8 mouse cellular contexts compared by ENCODE assay signal in the genomic region with DNA sequence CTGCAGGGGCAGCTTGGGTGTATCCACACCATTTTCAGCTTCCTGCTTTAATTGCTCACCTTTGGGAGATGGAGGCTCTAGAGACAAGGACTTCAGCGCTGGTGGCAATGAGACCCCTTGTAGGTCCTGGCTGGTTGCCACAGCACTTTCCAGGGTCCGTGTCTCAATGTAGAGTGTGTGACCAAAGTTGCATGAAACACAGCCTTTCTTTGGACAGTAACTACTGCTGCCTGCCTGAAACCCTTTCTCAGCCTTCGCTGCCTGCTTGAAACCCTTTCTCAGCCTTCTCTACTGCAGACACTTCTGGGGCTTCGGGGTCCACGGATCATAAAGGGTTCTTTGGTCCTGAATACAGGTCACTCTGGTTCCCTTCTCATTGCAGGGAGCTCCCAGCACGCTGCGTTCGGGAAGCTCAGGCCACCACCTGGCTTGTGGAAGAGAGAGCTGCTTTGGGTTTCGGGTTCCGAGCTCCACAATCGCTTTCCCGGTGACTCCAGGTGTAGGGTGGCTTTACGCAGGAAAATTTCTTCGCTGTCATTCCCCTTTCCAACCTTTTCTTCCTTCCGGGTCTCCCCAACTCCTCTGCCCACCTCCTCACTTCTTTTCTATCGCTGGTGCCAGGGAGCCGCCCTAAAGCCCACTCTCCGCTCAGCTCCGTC. TPM values are rescaled to one million over a fixed set of nuclear protein-coding genes. Genes with fewer than 3 reads are reported as not detected.
DNase-seq lines count a peak whose midpoint lies in the region; ATAC-seq lines count a peak whose summit lies in the region.

No protein-coding gene starts in this region.

- H3K36me3 ChIP-seq in embryonic facial prominence, embryonic 12.5 days, result no peaks in the 10 kb centered on the region
- H3K36me3 ChIP-seq in hindbrain, embryonic 16.5 days (ENCODE audit: control insufficient read depth, insufficient read depth, low read length), result no peaks in the 10 kb centered on the region

- H3K4me2 ChIP-seq in embryonic facial prominence, embryonic 12.5 days (replicated peaks), result peak overlapping the region; percentile 84
- peak overlapping the region; percentile 86 for H3K4me2 ChIP-seq in hindbrain, embryonic 16.5 days (ENCODE audit: low read length)

- H3K9me3 ChIP-seq in embryonic facial prominence, embryonic 12.5 days, result no peaks in the 10 kb centered on the region
- no peaks in the 10 kb centered on the region for H3K9me3 ChIP-seq in hindbrain, embryonic 16.5 days (ENCODE audit: control insufficient read depth, low read length)

- WGBS in embryonic facial prominence, embryonic 12.5 days, result under 1% methylated on average over 19 of the region's 19 CpGs
- 1% methylated on average over 19 of the region's 19 CpGs for whole genome bisulfite sequencing in hindbrain, embryonic 16.5 days

- peaks cover 9% of the 10 kb centered on the region for H3K4me1 ChIP-seq in embryonic facial prominence, embryonic 12.5 days
- peaks cover 14% of the 10 kb centered on the region for H3K4me1 ChIP-seq in hindbrain, embryonic 16.5 days (ENCODE audit: control insufficient read depth, insufficient read depth, low read depth, low read length)

- ATAC-seq in embryonic facial prominence, embryonic 12.5 days (ENCODE audit: insufficient number of reproducible peaks, insufficient read depth, low FRiP score, low TSS enrichment), result peak; percentile 16; the same call in 1 of the 2 replicates
- peak; percentile 53 for ATAC-seq in hindbrain, embryonic 16.5 days

- DNase-seq in cerebellum, adult 11-12 months, result peak; percentile 51
- no peak for DNase-seq in cerebellum, adult 8-10 months
- DNase-seq in ovary, postnatal 10 days (ENCODE audit: low spot score), result peak; percentile 13
- no peak for DNase-seq in ovary, postnatal 36 days (ENCODE audit: low spot score)
- DNase-seq in lung, postnatal 25 days (ENCODE audit: low spot score), result peak; percentile 2
- DNase-seq in adrenal gland, postnatal 10 days, result no peak

- peak overlapping the region; percentile 100 for H3K4me3 ChIP-seq in embryonic facial prominence, embryonic 12.5 days
- H3K4me3 ChIP-seq in hindbrain, embryonic 16.5 days (ENCODE audit: low read length), result peak overlapping the region; percentile 88

- H3K27ac ChIP-seq in embryonic facial prominence, embryonic 12.5 days, result peak overlapping the region; percentile 92; the same call in 1 of the 2 replicates
- H3K27ac ChIP-seq in hindbrain, embryonic 16.5 days (ENCODE audit: low read depth, low read length), result peak overlapping the region; percentile 91

- H3K9ac ChIP-seq in embryonic facial prominence, embryonic 12.5 days, result peak overlapping the region; percentile 97
- peak overlapping the region; percentile 68 for H3K9ac ChIP-seq in hindbrain, embryonic 16.5 days (ENCODE audit: low read depth, low read length)

- no peaks in the 10 kb centered on the region for H3K27me3 ChIP-seq in embryonic facial prominence, embryonic 12.5 days
- H3K27me3 ChIP-seq in hindbrain, embryonic 16.5 days (replicated peaks; ENCODE audit: control insufficient read depth, insufficient read depth, low read length), result no peaks in the 10 kb centered on the region

RNA-seq across cellular contexts. Expression of a gene that starts 0.6 kb away (rescaled TPM):
- 18.1 and 20.5 TPM in 2 replicates for polyA plus RNA-seq in embryonic facial prominence, embryonic 12.5 days (2016; fragmentation: Nextera tagmentation; extraction: Ambion mirVana)
- polyA plus RNA-seq in hindbrain, embryonic 16.5 days (2015; fragmentation: Nextera tagmentation; extraction: Ambion mirVana), result 11.9 and 12.1 TPM in 2 replicates
- 10 to 100 TPM; 17.0 to 27.7 TPM for total RNA-seq in adrenal gland, postnatal 10 days (2021)

Comparison
In these comparisons a context has a peak if more than half of its experiments do, and no peak if none do; other contexts are left out.
1. DNase-seq: peak in cerebellum, adult 11-12 months (single experiment), ovary, postnatal 10 days (single experiment) and lung, postnatal 25 days (single experiment); none in cerebellum, adult 8-10 months (single experiment), ovary, postnatal 36 days (single experiment) and adrenal gland, postnatal 10 days (single experiment).